Mouse (Mus musculus) cortical plate, adult 2 months (tissue): ENCODE measurements around the gene Csnk1e. TPM values are rescaled to one million over a fixed set of nuclear protein-coding genes. Genes with fewer than 3 reads are reported as not detected.

Source experiments
- H3K27ac ChIP-seq: fragments of 200-500 bp; 2 replicates; pipeline ENCODE4 v1.5.1; 2012; ENCODE audit warnings: low read length, control low read depth, inconsistent platforms; ENCODE audit not compliant: insufficient read depth
- H3K4me1 ChIP-seq: fragments of 200-500 bp; 2 replicates; pipeline ENCODE4 v1.6.1; 2011; ENCODE audit warnings: low read length; ENCODE audit not compliant: control insufficient read depth, insufficient read depth
- H3K4me3 ChIP-seq: fragments of 200-500 bp; 2 replicates; pipeline ENCODE4 v1.5.1; 2011; ENCODE audit warnings: mild to moderate bottlenecking, low read length, control low read depth; ENCODE audit not compliant: insufficient read depth
- CTCF ChIP-seq: fragments of 200-500 bp; IDR thresholded peaks from 2 replicates; pipeline ENCODE4 v1.5.1; 2011; ENCODE audit warnings: mild to moderate bottlenecking, control low read depth, low read length; ENCODE audit not compliant: insufficient read depth; ENCODE audit errors: extremely low read depth
- POLR2A ChIP-seq: fragments of 200-500 bp; IDR thresholded peaks from 2 replicates; pipeline ENCODE4 v1.6.1; 2011; ENCODE audit warnings: mild to moderate bottlenecking, low read length, control low read depth; ENCODE audit not compliant: insufficient read depth; ENCODE audit errors: extremely low read depth
- polyA plus RNA-seq: library from polyadenylated mRNA; depleted of rRNA; stranded (reverse); fragments of >200 nt; gene quantifications from 2 replicates; pipeline ENCODE4 v1.2.3, GENCODE M21; 2012

Csnk1e gene
- polyA plus RNA-seq, 1 experiment, result 194 TPM

DNA sequence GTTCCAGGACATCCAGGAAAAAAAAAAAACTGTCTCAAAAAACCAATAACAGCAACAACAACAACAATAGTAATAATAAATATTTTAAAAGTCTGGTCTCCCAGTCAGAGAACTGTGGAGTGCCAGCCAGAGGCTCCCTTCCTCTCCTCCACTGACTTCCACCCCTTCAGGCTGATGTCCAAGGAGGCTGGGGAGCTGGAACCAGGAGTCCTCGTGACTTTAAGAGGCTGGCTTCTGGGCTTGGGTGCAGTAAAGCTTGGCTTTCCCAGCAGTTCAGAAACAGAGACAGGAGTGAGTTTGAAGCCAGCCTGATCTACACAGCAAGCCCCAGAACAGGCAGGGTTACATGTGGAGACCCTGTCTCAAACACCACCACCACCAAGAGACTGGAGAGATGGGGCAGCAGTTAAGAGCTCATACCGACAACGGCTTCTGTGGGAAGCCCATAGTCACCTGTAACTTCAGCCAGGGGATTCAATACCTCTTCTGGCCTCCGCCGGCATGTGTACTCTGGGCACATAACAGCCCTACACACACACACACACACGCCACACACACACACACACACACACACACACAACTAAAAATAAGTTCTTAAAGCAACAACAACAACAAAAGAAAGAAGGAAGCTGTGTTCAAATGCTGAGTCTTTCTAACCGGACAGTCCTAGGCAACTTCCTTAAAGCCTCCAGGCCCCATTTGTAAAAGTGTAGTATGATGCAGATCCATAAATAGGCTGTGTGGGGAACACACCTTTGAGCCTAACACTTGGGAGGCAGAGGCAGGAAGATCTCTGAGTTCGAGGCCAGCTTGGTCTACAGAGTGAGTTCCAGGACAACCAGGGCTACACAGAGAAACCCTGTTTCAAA is 9.3 kb downstream of the Csnk1e start:
- no peak overlapping the region for H3K4me3 ChIP-seq
- TF ChIP-seq CTCF (no peak), POLR2A (no peak)
- no peak overlapping the region for H3K27ac ChIP-seq
- peaks cover 8% of the 10 kb centered on the region for H3K4me1 ChIP-seq

DNA sequence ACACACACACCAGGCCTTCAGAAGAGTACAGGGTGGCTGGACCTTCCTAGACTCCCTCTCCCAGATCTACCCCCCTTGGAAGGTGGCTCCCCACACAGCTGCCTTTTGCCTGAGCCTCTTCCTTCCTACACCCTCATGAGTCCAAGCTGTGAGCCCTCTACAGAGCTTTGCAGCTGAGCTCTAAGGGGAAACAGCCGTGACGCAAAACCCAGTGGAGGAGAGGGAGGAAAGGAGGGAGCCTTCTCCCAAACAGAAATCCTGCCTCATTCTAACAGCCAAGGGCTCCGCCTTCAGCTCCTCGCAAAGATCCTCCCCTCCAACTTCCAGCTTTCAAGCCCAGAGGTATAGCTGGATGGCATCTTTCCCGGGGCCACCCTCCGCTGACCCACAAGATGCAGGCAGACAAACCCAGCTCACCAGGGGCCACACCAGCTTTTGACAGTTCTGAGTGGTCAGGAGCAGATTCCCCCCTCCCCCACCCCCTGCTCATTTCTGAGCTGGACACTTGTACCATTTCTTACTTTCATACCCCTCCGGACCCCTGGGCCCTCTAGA is 11.4 kb downstream of the Csnk1e start:
- no peak for TF ChIP-seq CTCF
- peak; percentile 67; the same call in 1 of the 2 replicates for TF ChIP-seq POLR2A
- Histone ChIP-seq H3K4me1 (peaks cover 14% of the 10 kb centered on the region), H3K4me3 (no peak overlapping the region), H3K27ac (peak overlapping the region; percentile 8)

DNA sequence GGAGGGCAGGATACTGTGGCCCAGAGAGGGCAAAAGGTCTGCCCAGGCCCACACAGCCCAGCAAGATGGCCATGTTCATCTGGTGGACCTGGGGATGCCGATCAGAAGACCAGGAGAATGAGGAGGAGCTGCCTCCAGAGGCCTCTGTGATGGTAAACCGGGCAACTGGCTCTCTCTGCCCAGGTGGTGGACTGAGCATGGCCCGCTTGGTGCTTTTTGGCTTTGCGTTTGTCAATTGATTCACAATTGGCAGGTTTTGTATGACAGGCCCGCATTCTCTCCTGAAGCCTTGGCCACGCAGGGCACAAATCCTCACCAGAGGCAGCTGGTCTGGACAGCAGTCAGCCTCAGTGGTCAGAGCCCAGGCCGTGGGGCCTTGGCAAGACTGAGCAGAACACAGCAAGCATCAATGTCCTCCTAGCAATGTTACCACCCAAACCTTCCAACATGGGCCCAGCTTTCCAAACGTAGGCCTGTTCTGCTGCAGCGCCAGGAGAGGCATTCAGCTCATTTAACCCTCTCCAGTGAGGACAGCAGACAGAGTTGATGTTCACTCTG is 12.3 kb downstream of the Csnk1e start:
- Histone ChIP-seq H3K4me1 (peaks cover 16% of the 10 kb centered on the region), H3K4me3 (no peak overlapping the region), H3K27ac (peak overlapping the region; percentile 8)
- TF ChIP-seq CTCF, result no peak
- no peak for TF ChIP-seq POLR2A

DNA sequence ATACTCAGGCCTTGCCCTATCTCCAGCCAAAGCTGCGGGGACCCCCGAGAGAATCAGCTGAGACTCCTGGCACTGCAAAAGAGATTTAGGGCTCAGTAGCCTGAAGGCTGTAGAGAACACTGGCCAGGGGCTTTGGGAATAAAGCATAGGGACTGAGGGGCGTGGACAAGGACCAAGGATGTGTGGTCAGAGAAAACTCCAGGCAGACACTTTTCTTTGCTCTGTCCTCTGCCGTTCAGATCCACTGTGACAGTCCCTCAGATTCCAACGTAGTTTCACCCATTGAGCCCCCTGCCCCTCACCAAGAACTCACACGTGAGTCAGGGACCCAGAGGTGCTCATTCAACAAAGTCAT is 13.1 kb downstream of the Csnk1e start:
- TF ChIP-seq POLR2A (no peak), CTCF (no peak)
- Histone ChIP-seq H3K27ac (peak overlapping the region; percentile 94), H3K4me3 (peak overlapping the region; percentile 84), H3K4me1 (peaks cover 16% of the 10 kb centered on the region)

DNA sequence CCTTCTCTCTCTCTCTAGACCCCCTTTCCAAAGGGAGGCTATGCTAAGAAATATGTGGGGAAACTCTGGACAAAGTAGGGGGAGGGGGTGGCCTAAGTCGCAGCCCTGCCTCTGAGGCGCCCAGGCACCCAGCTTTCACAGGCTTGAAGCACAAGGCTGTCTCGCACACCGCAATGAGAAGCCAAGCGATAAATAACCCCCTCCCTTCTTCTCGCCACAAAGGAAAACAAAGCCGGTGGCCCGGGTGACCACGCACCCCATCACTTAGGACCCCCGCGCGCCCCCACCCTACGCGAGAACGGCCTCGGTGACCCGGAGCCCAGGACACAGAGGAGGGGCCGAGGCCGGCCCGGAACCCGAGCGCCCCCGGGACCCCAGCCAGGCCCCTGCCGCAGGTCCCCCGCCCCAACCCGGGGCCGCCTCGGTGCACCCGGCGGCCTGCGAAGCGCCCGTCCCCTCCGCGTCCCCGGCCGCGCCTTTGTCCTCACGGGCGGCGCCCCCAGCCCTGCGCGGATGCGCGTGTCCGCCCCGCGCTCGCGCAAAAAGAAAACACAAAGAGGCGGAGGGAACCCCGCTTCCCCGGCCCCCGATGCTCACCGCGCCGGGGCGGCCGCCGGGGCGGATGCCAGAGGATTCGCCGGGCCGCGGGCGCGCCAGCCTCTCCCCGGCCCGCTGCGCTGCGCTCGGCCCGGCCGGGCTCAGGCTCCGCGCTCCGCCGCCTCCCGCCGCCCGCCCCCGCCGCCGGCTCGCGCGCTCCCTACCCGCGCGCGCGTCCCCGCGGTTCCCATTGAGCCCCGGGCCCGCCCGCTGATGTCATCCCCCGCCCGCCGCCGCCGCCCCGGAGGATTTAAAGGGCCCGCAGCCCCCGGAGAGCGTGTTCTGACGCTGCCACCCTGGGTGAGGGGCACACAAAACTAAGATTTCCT is 13.8 kb downstream of the Csnk1e start:
- Histone ChIP-seq H3K4me3 (peak overlapping the region; percentile 84), H3K4me1 (peaks cover 18% of the 10 kb centered on the region), H3K27ac (peak overlapping the region; percentile 94)
- TF ChIP-seq POLR2A (no peak), CTCF (no peak)

DNA sequence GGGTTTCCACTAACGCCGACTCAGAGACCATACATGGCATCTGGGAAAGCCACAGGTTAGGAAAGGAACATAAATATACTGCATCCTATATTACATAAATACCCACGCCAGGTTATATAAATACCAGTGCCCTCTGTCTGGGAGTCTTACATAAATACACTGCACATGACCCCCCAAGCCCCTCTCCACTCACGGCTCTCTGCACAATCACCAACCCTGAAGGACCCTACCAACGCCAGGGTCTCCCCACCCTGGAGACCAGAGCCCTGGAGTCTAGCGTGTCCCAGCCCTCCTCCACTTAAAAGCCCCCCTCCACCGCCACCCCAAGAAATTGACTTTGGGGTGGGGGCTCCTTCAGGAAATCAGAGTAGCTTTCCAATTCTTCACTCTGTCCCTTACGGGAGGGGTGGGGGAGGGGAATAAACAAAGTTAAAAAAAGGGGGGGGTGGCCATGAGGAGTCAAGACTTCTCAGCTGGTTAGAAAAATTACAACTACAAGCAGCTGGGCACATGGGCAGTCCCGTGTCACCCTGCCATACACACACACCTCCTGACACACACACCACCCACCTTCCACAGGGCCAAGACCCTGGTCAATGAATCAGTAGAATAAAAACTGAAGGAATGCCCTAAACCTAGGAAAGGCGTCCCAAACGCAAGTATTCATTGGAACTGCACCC is 14.6 kb downstream of the Csnk1e start:
- Histone ChIP-seq H3K4me1 (peaks cover 18% of the 10 kb centered on the region), H3K4me3 (peak overlapping the region; percentile 84), H3K27ac (peak overlapping the region; percentile 92)
- TF ChIP-seq CTCF, result no peak
- TF ChIP-seq POLR2A, result no peak

DNA sequence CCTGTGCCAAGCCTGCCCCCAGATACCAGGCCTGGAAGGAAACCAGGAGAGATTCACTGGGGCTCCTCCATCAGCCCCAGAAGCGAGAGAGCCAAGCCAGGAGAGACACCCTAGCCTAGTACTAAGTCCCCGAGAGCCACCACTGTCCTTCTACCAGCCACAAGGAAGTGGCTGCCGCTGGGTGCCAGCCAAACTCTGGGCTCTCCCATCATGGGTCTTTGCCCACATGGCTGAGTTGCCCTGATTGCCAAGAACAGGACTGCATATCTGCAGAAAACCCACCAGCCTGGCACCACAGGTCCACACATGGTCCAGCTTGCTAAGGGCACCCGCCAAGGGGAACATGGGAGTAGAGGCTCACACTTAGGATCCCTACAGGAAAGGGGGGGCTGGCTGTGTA is 15.1 kb downstream of the Csnk1e start:
- Histone ChIP-seq H3K4me1 (peaks cover 18% of the 10 kb centered on the region), H3K27ac (peak overlapping the region; percentile 5; the same call in 1 of the 2 replicates), H3K4me3 (peak overlapping the region; percentile 84)
- no peak for TF ChIP-seq POLR2A
- no peak for TF ChIP-seq CTCF

DNA sequence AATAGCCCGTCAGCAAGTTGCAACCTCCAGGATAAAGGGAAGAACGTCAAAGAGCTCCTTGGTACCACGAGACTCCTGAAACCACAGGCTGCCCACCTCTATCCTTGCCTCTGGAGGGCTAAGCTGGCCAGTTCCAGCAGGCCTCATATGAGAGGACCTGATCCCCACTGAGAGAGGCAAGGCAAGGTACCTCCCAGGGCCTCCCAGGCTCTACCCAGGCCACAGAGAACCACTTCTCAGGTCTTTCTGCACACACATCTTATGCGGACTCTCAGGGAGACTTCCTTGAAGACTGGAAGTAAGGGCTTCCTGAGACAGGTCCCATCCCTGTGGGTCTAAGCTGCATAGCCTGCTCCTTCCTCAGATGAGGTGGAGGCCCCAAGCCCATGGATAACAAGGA is 16.0 kb downstream of the Csnk1e start:
- H3K27ac ChIP-seq, result no peak overlapping the region
- H3K4me3 ChIP-seq, result peak overlapping the region; percentile 84; the same call in 1 of the 2 replicates
- peaks cover 19% of the 10 kb centered on the region for H3K4me1 ChIP-seq
- TF ChIP-seq POLR2A (no peak), CTCF (no peak)
